Mouse (Mus musculus): ENCODE measurements around the gene Fam69a. TPM values are rescaled to one million over a fixed set of nuclear protein-coding genes. Genes with fewer than 3 reads are reported as not detected.
"Not testable (repeated sequence)": the region's sequence is repeated elsewhere in the genome, so short reads cannot be mapped to it uniquely, and the experiment has no call there.

The Fam69a gene
- polyA plus RNA-seq, 1 experiment from 2014 or later, result 70.2 TPM

DNA sequence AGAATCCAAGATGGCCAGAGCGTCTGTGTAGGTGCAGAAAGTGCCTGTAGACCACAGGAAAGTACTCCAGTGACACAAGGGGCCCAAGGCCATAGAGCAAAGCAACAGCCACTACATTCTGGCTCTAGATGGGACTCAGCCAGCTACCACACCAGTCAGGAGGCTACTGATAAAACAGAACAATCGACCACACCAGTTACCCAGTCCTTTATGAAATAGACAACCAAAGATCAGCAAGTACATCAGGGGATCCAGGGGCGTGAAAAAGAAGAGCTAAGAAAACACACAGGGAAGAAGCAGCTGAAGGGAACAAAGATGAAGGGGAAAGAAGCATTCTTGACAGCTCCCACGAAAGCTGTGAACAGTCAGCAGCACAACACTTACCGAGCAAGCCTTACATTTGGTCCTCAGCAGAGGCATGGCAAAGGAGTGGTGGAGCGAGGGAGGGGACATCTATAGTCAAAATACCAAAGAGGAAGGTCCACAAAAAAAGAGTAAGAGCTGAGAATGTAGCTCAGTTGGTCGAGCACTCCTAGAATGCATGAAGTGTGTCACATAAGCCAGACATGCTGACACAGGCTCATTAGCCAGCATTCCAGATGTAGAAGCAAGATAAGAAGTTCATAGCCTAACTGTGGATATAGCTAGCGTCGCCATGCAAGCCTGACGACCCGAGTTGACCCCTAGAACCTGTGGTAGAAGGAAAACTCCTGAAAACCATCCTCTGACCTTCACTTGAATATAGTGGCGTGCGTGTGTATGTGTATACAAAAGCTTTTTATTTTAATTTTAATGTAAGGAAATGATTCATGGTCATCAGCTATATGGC is 14.2 kb downstream of the Fam69a start:
- Histone ChIP-seq H3K9me3 (ENCODE audit: control insufficient read depth, low read length) (no peaks in the 10 kb centered on the region), H3K27me3 (ENCODE audit: control insufficient read depth, insufficient read depth, low read length) (no peaks in the 10 kb centered on the region), H3K4me3 (ENCODE audit: low read depth, low read length) (no peak overlapping the region), H3K9ac (replicated peaks; ENCODE audit: low read depth, low read length) (no peak overlapping the region), H3K4me2 (ENCODE audit: low read depth, low read length) (no peak overlapping the region), H3K27ac (ENCODE audit: low read depth, low read length) (no peak overlapping the region), H3K4me1 (ENCODE audit: control insufficient read depth, insufficient read depth, low read length) (no peaks in the 10 kb centered on the region), H3K36me3 (ENCODE audit: control insufficient read depth, insufficient read depth, low read length) (no peaks in the 10 kb centered on the region)
- WGBS, result 87% methylated on average over 13 of the region's 13 CpGs
- no peak for ATAC-seq (ENCODE audit: low read depth)

DNA sequence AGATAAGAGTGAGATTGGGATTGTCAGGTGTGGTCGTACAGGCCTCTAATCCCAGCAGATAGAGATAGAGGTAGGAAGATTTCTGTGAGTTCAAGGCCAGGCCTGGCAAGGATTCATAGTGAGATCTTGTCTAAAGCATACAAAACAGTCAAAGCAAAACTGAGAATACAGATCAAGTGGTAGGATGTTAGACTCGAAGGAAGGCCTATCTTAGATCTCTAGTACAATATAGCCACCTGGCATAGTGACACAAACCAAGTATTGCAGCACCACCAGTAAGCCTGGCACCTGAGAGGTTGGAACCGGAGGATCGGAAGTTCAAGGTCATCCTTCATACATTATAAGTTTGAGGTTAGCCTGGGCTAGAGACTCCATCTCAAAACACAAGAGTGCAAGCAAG is 15.8 kb downstream of the Fam69a start:
- Histone ChIP-seq H3K36me3 (ENCODE audit: control insufficient read depth, insufficient read depth, low read length) (no peaks in the 10 kb centered on the region), H3K4me3 (ENCODE audit: low read depth, low read length) (no peak overlapping the region), H3K9me3 (ENCODE audit: control insufficient read depth, low read length) (no peaks in the 10 kb centered on the region), H3K4me2 (ENCODE audit: low read depth, low read length) (no peak overlapping the region), H3K27me3 (ENCODE audit: control insufficient read depth, insufficient read depth, low read length) (no peaks in the 10 kb centered on the region), H3K27ac (ENCODE audit: low read depth, low read length) (no peak overlapping the region), H3K9ac (replicated peaks; ENCODE audit: low read depth, low read length) (no peak overlapping the region), H3K4me1 (ENCODE audit: control insufficient read depth, insufficient read depth, low read length) (no peaks in the 10 kb centered on the region)
- WGBS, result 92% methylated on average over 4 of the region's 4 CpGs
- no peak for ATAC-seq (ENCODE audit: low read depth)

DNA sequence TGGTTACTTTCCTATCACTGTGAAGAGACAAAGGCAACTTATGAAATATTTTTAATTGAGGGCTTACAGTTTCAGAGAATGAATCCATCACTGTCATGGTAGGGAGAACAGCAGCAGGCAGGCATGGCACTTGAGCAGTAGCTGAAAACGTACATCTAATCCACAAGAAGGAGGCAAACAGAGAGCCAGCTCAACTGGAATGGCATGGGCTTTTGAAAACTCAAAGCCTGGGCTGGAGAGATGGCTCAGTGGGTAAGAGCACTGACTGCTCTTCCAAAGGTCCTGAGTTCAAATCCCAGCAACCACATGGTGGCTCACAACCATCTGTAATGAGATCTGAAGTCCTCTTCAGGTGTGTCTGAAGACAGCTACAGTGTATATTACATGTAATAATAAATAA is 17.1 kb downstream of the Fam69a start:
- H3K27ac ChIP-seq (ENCODE audit: low read depth, low read length); H3K9me3 ChIP-seq (ENCODE audit: control insufficient read depth, low read length); H3K27me3 ChIP-seq (ENCODE audit: control insufficient read depth, insufficient read depth, low read length); H3K36me3 ChIP-seq (ENCODE audit: control insufficient read depth, insufficient read depth, low read length); H3K4me2 ChIP-seq (ENCODE audit: low read depth, low read length); H3K4me3 ChIP-seq (ENCODE audit: low read depth, low read length); H3K4me1 ChIP-seq (ENCODE audit: control insufficient read depth, insufficient read depth, low read length); H3K9ac ChIP-seq (replicated peaks; ENCODE audit: low read depth, low read length); ATAC-seq (ENCODE audit: low read depth): not testable (repeated sequence)
- 83% methylated on average over 1 of the region's 1 CpGs for WGBS

DNA sequence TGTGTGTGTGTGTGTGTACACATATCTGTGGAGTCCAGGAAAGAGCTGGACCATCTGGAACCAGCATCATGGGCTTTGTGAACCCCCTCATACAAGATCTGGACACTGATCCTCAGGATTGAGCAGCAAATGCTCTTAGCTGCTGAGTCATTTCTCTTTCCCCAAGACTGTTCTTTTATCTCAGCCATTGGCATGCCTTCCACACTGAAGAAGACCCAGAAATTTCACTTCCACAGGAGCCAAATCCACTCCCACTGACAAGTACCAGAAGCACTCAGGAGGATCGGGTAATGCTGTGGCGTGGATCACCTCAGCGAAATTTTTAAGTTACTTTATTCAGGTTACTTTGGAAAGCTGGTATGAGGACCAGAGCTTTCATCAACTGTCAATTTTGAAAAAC is 18.8 kb downstream of the Fam69a start:
- no peaks in the 10 kb centered on the region for H3K27me3 ChIP-seq (ENCODE audit: control insufficient read depth, insufficient read depth, low read length)
- H3K27ac ChIP-seq (ENCODE audit: low read depth, low read length), result no peak overlapping the region
- no peak overlapping the region for H3K9ac ChIP-seq (replicated peaks; ENCODE audit: low read depth, low read length)
- H3K9me3 ChIP-seq (ENCODE audit: control insufficient read depth, low read length), result no peaks in the 10 kb centered on the region
- no peak overlapping the region for H3K4me2 ChIP-seq (ENCODE audit: low read depth, low read length)
- H3K4me3 ChIP-seq (ENCODE audit: low read depth, low read length), result no peak overlapping the region
- H3K36me3 ChIP-seq (ENCODE audit: control insufficient read depth, insufficient read depth, low read length), result no peaks in the 10 kb centered on the region
- WGBS, result 98% methylated on average over 3 of the region's 3 CpGs
- H3K4me1 ChIP-seq (ENCODE audit: control insufficient read depth, insufficient read depth, low read length), result no peaks in the 10 kb centered on the region
- ATAC-seq (ENCODE audit: low read depth), result no peak

DNA sequence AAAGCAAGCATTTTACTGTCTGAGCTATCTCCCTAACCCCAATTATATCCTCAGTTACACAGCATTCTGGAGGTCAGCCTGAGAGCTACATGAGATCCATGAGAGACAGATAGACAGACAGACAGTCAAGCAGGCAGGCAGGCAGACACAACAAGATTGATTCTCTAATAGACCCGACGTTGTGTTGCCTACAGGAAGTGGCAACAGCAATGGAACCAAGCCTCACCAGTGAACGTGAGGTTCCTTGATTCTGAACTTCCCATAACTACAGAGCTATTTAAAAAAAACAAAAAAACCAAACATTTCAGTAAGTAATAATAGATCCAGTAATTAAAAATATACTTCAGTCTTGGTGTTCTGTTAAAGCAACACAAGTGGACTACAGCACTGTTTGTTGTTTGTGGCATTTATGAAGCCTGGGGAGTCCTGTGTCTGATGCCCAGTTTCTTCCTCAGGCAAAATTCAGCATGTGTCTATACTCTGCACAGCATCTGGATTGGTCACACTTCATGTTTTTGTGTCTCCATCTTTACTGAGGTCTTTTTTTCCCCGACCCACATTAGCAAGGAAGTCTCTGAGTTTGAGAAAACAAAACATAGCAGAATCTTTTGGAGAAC is 19.9 kb downstream of the Fam69a start:
- no peak for ATAC-seq (ENCODE audit: low read depth)
- H3K4me2 ChIP-seq (ENCODE audit: low read depth, low read length), result no peak overlapping the region
- H3K27me3 ChIP-seq (ENCODE audit: control insufficient read depth, insufficient read depth, low read length), result no peaks in the 10 kb centered on the region
- no peaks in the 10 kb centered on the region for H3K36me3 ChIP-seq (ENCODE audit: control insufficient read depth, insufficient read depth, low read length)
- no peaks in the 10 kb centered on the region for H3K9me3 ChIP-seq (ENCODE audit: control insufficient read depth, low read length)
- H3K4me3 ChIP-seq (ENCODE audit: low read depth, low read length), result no peak overlapping the region
- 76% methylated on average over 4 of the region's 4 CpGs for WGBS
- no peak overlapping the region for H3K27ac ChIP-seq (ENCODE audit: low read depth, low read length)
- no peak overlapping the region for H3K9ac ChIP-seq (replicated peaks; ENCODE audit: low read depth, low read length)
- 0 out of 2 replicates have a peak, but pooled peaks cover under 1% of the 10 kb centered on the region for H3K4me1 ChIP-seq (ENCODE audit: control insufficient read depth, insufficient read depth, low read length)

DNA sequence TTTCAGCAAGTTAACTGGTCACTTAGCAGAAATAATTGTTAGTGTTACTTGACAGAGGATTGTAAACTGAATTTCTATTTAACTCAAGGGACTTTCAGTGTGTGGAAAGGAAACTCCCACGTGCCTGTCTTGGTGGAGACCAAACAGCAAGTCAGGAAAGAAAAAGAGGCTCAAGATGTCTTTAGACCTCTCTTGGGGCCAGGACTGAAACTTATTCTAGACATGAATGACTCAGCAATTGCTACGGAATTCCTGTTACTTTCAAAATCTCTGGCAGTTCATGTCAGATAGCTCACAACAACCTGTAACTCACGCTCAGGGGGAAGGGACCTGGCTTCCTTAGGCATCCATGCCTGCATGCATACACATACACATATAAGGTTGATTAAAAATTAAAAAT is 20.7 kb downstream of the Fam69a start:
- 65% methylated on average over 3 of the region's 3 CpGs for WGBS
- H3K4me3 ChIP-seq (ENCODE audit: low read depth, low read length), result no peak overlapping the region
- no peaks in the 10 kb centered on the region for H3K9me3 ChIP-seq (ENCODE audit: control insufficient read depth, low read length)
- no peak for ATAC-seq (ENCODE audit: low read depth)
- no peak overlapping the region for H3K27ac ChIP-seq (ENCODE audit: low read depth, low read length)
- no peaks in the 10 kb centered on the region for H3K36me3 ChIP-seq (ENCODE audit: control insufficient read depth, insufficient read depth, low read length)
- no peak overlapping the region for H3K9ac ChIP-seq (replicated peaks; ENCODE audit: low read depth, low read length)
- H3K4me1 ChIP-seq (ENCODE audit: control insufficient read depth, insufficient read depth, low read length), result 0 out of 2 replicates have a peak, but pooled peaks cover 2% of the 10 kb centered on the region
- H3K4me2 ChIP-seq (ENCODE audit: low read depth, low read length), result no peak overlapping the region
- no peaks in the 10 kb centered on the region for H3K27me3 ChIP-seq (ENCODE audit: control insufficient read depth, insufficient read depth, low read length)

DNA sequence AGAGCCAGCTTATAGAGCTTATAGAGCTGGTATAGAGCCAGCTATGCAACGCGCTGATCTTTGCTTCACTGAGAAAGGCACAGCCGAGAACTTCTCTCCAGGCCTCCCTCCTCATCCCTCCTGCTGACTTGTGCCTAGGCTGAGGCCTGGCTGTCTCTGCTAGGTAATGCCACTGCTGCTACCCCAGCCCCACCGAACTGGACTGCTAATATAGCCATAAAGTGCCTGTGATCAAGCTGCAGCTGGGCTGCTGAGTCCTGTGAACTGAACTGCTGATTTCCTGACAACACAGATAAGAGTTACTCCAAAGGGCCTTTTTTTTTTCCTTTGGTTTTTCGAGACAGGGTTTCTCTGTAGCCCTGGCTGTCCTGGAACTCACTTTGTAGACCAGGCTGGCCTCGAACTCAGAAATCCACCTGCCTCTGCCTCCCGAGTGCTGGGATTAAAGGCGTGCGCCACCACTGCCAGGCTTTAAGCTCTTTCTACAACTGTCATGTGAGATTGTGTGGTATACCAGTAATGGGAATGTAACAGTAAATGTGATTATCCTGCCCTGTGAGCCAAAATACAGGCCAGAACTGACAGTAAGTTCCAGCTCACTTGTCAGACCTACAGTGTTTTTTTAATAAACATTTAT is 21.4 kb downstream of the Fam69a start:
- no peaks in the 10 kb centered on the region for H3K36me3 ChIP-seq (ENCODE audit: control insufficient read depth, insufficient read depth, low read length)
- no peak overlapping the region for H3K4me2 ChIP-seq (ENCODE audit: low read depth, low read length)
- H3K4me3 ChIP-seq (ENCODE audit: low read depth, low read length), result no peak overlapping the region
- 71% methylated on average over 9 of the region's 9 CpGs for WGBS
- H3K27me3 ChIP-seq (ENCODE audit: control insufficient read depth, insufficient read depth, low read length), result no peaks in the 10 kb centered on the region
- no peak overlapping the region for H3K9ac ChIP-seq (replicated peaks; ENCODE audit: low read depth, low read length)
- H3K27ac ChIP-seq (ENCODE audit: low read depth, low read length), result no peak overlapping the region
- H3K4me1 ChIP-seq (ENCODE audit: control insufficient read depth, insufficient read depth, low read length), result 0 out of 2 replicates have a peak, but pooled peaks cover 2% of the 10 kb centered on the region
- H3K9me3 ChIP-seq (ENCODE audit: control insufficient read depth, low read length), result no peaks in the 10 kb centered on the region
- ATAC-seq (ENCODE audit: low read depth), result no peak

DNA sequence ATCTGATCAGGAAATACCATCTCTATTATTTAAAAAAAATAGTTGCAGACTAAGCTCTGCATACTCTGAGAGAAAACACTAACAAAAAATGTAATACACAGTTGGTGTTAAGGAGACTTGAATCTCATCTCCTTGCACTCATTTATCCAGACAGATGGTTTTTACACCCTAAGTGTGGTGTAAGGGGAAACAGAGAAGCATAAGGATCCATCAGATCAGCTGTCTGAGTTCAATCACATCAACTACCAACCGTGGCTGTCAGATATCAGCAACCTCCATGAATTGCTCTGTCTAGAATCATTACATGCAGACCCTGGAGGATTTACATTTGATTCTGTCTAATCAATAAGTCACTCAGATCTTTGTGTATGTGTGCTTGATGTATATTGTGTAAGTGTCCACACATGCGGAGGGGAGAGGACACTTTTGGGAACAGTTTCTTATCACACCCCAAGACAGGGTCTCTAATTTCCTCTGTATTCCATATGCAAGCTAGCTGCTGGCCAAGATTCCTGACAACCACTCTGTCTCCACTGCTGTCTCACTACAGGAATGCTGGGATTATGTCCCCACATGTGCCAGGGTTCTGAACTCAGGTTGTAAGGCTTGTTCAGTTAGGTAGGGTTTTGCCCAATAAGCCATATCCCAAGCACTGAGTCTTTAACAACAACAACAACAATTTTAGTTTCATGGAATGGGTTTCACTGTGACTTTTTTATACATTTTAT is 22.7 kb downstream of the Fam69a start:
- Histone ChIP-seq H3K4me3 (ENCODE audit: low read depth, low read length) (no peak overlapping the region), H3K36me3 (ENCODE audit: control insufficient read depth, insufficient read depth, low read length) (no peaks in the 10 kb centered on the region), H3K9ac (replicated peaks; ENCODE audit: low read depth, low read length) (no peak overlapping the region), H3K4me2 (ENCODE audit: low read depth, low read length) (no peak overlapping the region), H3K4me1 (ENCODE audit: control insufficient read depth, insufficient read depth, low read length) (0 out of 2 replicates have a peak, but pooled peaks cover 2% of the 10 kb centered on the region), H3K27me3 (ENCODE audit: control insufficient read depth, insufficient read depth, low read length) (no peaks in the 10 kb centered on the region), H3K9me3 (ENCODE audit: control insufficient read depth, low read length) (no peaks in the 10 kb centered on the region), H3K27ac (ENCODE audit: low read depth, low read length) (no peak overlapping the region)
- 87% methylated on average over 2 of the region's 2 CpGs for WGBS
- ATAC-seq (ENCODE audit: low read depth), result no peak
